Mouse (Mus musculus) stomach, embryonic 14.5 days (tissue): ENCODE measurements around the gene Gm21731. TPM values are rescaled to one million over a fixed set of nuclear protein-coding genes. Genes with fewer than 3 reads are reported as not detected.
"Not testable (repeated sequence)": the region's sequence is repeated elsewhere in the genome, so short reads cannot be mapped to it uniquely, and the experiment has no call there.

Source experiments
- ATAC-seq: fragments of 200-750 bp; cut with Nextera tagmentation; 2 replicates; pipeline ENCODE4 v1.8.0; 2017; ENCODE audit warnings: low read depth, moderate TSS enrichment; ENCODE audit not compliant: insufficient number of reproducible peaks, insufficient read depth, low FRiP score
- H3K27ac ChIP-seq: fragments of 300-500 bp; sonication (generic); 2 replicates; pipeline ENCODE4 v1.5.1; 2014; ENCODE audit warnings: mild to moderate bottlenecking, low read length, moderate library complexity, mixed read lengths
- H3K27me3 ChIP-seq: fragments of 300-500 bp; sonication (generic); 2 replicates; pipeline ENCODE4 v1.6.1; 2014; ENCODE audit warnings: low read length, control low read depth, mixed read lengths; ENCODE audit not compliant: control insufficient read depth, insufficient read depth
- H3K36me3 ChIP-seq: fragments of 300-500 bp; sonication (generic); 2 replicates; pipeline ENCODE4 v1.6.1; 2014; ENCODE audit warnings: mild to moderate bottlenecking, control low read depth, low read length, moderate library complexity, mixed read lengths; ENCODE audit not compliant: control insufficient read depth, insufficient read depth
- H3K4me1 ChIP-seq: fragments of 300-500 bp; sonication (generic); 2 replicates; pipeline ENCODE4 v1.6.1; 2014; ENCODE audit warnings: low read length, control low read depth, mixed read lengths; ENCODE audit not compliant: control insufficient read depth, insufficient read depth
- H3K4me2 ChIP-seq: fragments of 300-500 bp; sonication (generic); replicated peaks from 2 replicates; pipeline ENCODE4 v1.6.1; 2014; ENCODE audit warnings: low read depth, low read length, control low read depth
- H3K4me3 ChIP-seq: fragments of 300-500 bp; sonication (generic); 2 replicates; pipeline ENCODE4 v1.5.1; 2014; ENCODE audit warnings: low read depth, low read length, control low read depth
- H3K9ac ChIP-seq: fragments of 300-500 bp; sonication (generic); replicated peaks from 2 replicates; pipeline ENCODE4 v1.6.1; 2014; ENCODE audit warnings: low read depth, mild to moderate bottlenecking, control low read depth, low read length, moderate library complexity, mixed read lengths
- H3K9me3 ChIP-seq: fragments of 300-500 bp; sonication (generic); 2 replicates; pipeline ENCODE4 v1.6.1; 2016; ENCODE audit warnings: low read depth, low read length, control low read depth; ENCODE audit not compliant: control insufficient read depth
- WGBS: fragments of 180-500 bp; shearing (Covaris S2); extraction: QIAGEN DNeasy Blood & Tissue Kit; methylation state at CpG from one replicate; pipeline ENCODE4 v1.1.7; 2014; 5-methylcytosine and 5-hydroxymethylcytosine counted together
- polyA plus RNA-seq: library from polyadenylated mRNA; unstranded; fragments of >200 nt; fragmentation: Nextera tagmentation; extraction: Ambion mirVana; gene quantifications from 2 replicates; pipeline ENCODE4 v1.2.1, GENCODE M21; 2014

Gene Gm21731
- polyA plus RNA-seq, 1 experiment from 2014 or later: not detected

- 88% methylated on average over 3 of the region's 3 CpGs for WGBS
- H3K36me3 ChIP-seq, H3K9ac ChIP-seq, ATAC-seq, H3K9me3 ChIP-seq, H3K4me2 ChIP-seq, H3K27ac ChIP-seq, H3K27me3 ChIP-seq, H3K4me1 ChIP-seq, H3K4me3 ChIP-seq: not testable (repeated sequence)
Observed at GRCm38 (mm10) chr13:120258817-120259658, 20.1 kb downstream of the Gm21731 start.

- not testable (repeated sequence) for H3K4me2 ChIP-seq, H3K36me3 ChIP-seq, H3K9me3 ChIP-seq, H3K4me3 ChIP-seq, H3K9ac ChIP-seq, H3K27me3 ChIP-seq, H3K27ac ChIP-seq, H3K4me1 ChIP-seq, ATAC-seq
- 79% methylated on average over 3 of the region's 3 CpGs for WGBS
Observed at GRCm38 (mm10) chr13:120259718-120260117, 20.8 kb downstream of the Gm21731 start.

DNA sequence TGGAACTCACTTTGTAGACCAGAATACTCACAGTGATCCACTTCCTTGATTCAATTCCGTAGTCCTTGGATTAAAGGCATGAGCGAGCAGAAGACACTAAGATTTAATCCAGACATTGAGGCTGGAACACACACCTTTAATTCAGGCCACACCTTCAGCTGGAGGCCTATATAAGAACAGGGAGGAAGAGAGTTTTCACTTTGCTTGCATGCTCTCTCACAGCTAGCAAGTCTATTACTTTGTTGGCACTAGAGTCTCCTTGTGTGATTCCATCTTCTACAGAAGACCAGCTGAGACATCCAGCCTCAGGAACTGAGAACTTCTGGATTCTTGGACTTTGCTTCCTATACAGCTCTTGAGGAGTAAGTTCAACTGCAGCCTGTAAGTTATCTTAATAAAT, 24.0 kb downstream of the Gm21731 start, which contains the start of gene AF067061:
Gene AF067061 (plus strand): TSS at position 245 of the 400 bp plus-strand sequence.
- H3K36me3 ChIP-seq, H3K4me2 ChIP-seq, H3K27ac ChIP-seq, ATAC-seq, H3K27me3 ChIP-seq, H3K4me1 ChIP-seq, H3K4me3 ChIP-seq, H3K9ac ChIP-seq, H3K9me3 ChIP-seq: not testable (repeated sequence)
- WGBS: 93% methylated on average over 2 of the region's 2 CpGs

- 19% methylated on average over 2 of the region's 2 CpGs for WGBS
- not testable (repeated sequence) for H3K4me1 ChIP-seq, H3K9ac ChIP-seq, H3K4me2 ChIP-seq, H3K36me3 ChIP-seq, H3K4me3 ChIP-seq, H3K27ac ChIP-seq, H3K9me3 ChIP-seq, H3K27me3 ChIP-seq, ATAC-seq
Observed at GRCm38 (mm10) chr13:120277837-120278236, 38.9 kb downstream of the Gm21731 start.

DNA sequence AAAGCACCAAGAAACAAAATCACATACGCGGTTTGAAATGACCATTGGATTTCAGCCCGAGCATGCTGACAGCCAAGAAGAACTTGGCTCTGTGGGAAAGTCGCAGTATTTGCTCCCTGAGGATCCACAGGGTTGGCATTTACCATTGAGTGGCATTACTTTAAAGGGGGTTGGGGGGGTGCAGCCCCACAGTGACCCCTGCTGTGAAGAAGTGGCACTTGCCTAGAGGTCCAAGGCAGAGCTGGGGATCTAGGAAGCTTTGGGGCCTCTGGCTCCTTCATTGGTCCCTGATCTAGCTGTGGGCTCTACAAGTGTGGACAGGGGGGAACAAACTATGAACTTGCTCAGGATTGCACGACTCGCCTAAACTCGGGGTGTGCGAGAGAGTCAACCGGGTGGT, 39.9 kb downstream of the Gm21731 start:
- Histone ChIP-seq H3K4me3 (no peak overlapping the region), H3K27me3 (no peaks in the 10 kb centered on the region), H3K4me2 (no peak overlapping the region), H3K36me3 (no peaks in the 10 kb centered on the region), H3K9ac (no peak overlapping the region), H3K9me3 (no peaks in the 10 kb centered on the region), H3K4me1 (no peaks in the 10 kb centered on the region), H3K27ac (no peak overlapping the region)
- ATAC-seq: no peak
- WGBS: 92% methylated on average over 9 of the region's 9 CpGs

Other genes starting within 250 kb of the Gm21731 start
- gene Gm36079, start 212.1 kb upstream of the Gm21731 start, polyA plus RNA-seq: not detected in 2 replicates
- gene Gm21188, start 186.9 kb upstream of the Gm21731 start, polyA plus RNA-seq: not detected in 2 replicates
- gene Gm20767, start 98.9 kb upstream of the Gm21731 start, polyA plus RNA-seq: not detected in 2 replicates
- gene Gm21818, start 66.7 kb upstream of the Gm21731 start, polyA plus RNA-seq: not detected in 2 replicates
- not detected in 2 replicates for gene Gm21762, start 23.2 kb upstream of the Gm21731 start, polyA plus RNA-seq
- not detected in 2 replicates for gene AF067061, start 24.0 kb downstream of the Gm21731 start, polyA plus RNA-seq
- gene BC147527, start 61.3 kb downstream of the Gm21731 start, polyA plus RNA-seq: 0.21 and 0.95 TPM in 2 replicates
- gene Tcstv3, start 77.8 kb downstream of the Gm21731 start, polyA plus RNA-seq: not detected in 2 replicates